In the genomic region with DNA sequence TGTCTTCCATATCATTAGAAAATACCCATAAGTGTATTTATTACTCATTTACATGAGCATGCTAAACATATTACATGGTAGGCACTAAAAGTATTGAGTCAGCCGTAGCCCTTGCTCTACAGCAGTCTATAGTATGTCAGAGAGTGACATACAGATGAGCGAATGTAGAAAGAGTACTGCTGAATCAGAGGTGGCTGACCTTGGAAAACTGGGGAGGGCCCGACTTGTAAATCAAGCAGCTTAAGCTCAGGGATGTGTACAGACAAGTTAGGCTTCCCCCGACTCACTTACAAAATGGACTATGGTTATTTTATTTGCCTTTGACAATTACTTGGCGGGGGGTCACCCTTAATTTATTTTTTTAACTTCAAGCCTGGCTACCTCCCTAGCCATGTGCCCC, we compare ENCODE assay signal across 22 mouse cellular contexts. TPM values are rescaled to one million over a fixed set of nuclear protein-coding genes. Genes with fewer than 3 reads are reported as not detected.
"Had no signal": no experiment of that assay in that cellular context is flagged by ENCODE, and none has a peak within 500 bp of the region (broad histone marks: within the 10 kb centered on the region; RNA-seq: fewer than 3 reads in every experiment).

No protein-coding gene starts in this region.

- DNase-seq: gastrocnemius, postnatal 14 days; gastrocnemius, postnatal 36 days; heart, adult 11 months; heart, adult 2 months; heart, postnatal 14 days; heart, postnatal 36 days; kidney, adult 11 months; kidney, adult 2 months; kidney, adult 9 months; kidney, postnatal 25 days; kidney, postnatal 4 days had no signal

RNA-seq across cellular contexts. Expression of a gene that starts 44.2 kb away (rescaled TPM):
- total RNA-seq: gastrocnemius, adult 18-20 months; gastrocnemius, adult 8-10 months; gastrocnemius, postnatal 14 days; gastrocnemius, postnatal 36 days; heart, adult 2 months; heart, postnatal 36 days; hematopoietic stem cell, adult 5-6 weeks had no signal

RNA-seq across cellular contexts. Expression of a gene that starts 56.4 kb away (rescaled TPM):
- total RNA-seq: gastrocnemius, adult 18-20 months; gastrocnemius, adult 8-10 months; gastrocnemius, postnatal 14 days; gastrocnemius, postnatal 36 days; heart, adult 2 months; heart, postnatal 14 days; heart, postnatal 36 days; hematopoietic stem cell, adult 5-6 weeks; hindbrain, postnatal 0 days; layer of hippocampus, adult 2 months; layer of hippocampus, postnatal 10 days; layer of hippocampus, postnatal 25 days; left cerebral cortex, adult 2 months; left cerebral cortex, postnatal 14 days; left cerebral cortex, postnatal 36 days; liver, adult 2 months had no signal
